Mouse (Mus musculus) cortical plate, adult 2 months (tissue): ENCODE measurements around the gene Tmem164.

Experiments
- CTCF ChIP-seq: fragments of 200-500 bp; IDR thresholded peaks from 2 replicates; pipeline ENCODE4 v1.5.1; 2011; ENCODE audit warnings: mild to moderate bottlenecking, control low read depth, low read length; ENCODE audit not compliant: insufficient read depth; ENCODE audit errors: extremely low read depth
- POLR2A ChIP-seq: fragments of 200-500 bp; IDR thresholded peaks from 2 replicates; pipeline ENCODE4 v1.6.1; 2011; ENCODE audit warnings: mild to moderate bottlenecking, low read length, control low read depth; ENCODE audit not compliant: insufficient read depth; ENCODE audit errors: extremely low read depth

GRCm38 (mm10) chrX:142696789-142697188, 15.6 kb downstream of the Tmem164 start:
- TF ChIP-seq POLR2A (no peak), CTCF (no peak)
